Mouse (Mus musculus) gastrocnemius, adult 18-20 months (tissue): Measurements from ENCODE around the gene Phf7. TPM values are rescaled to one million over a fixed set of nuclear protein-coding genes. Genes with fewer than 3 reads are reported as not detected.

ENCODE experiments used
- DNase-seq: peaks from one replicate; pipeline ENCODE4 v3.0.0; 2021; ENCODE audit warnings: low spot score
- total RNA-seq, 2 experiments: library from RNA; stranded (reverse); gene quantifications; 2 replicates each; pipeline ENCODE4 v1.2.3; 2021

The Phf7 gene
- total RNA-seq, 2 experiments from 2014 or later = 9.2 to 10.8 TPM

DNA sequence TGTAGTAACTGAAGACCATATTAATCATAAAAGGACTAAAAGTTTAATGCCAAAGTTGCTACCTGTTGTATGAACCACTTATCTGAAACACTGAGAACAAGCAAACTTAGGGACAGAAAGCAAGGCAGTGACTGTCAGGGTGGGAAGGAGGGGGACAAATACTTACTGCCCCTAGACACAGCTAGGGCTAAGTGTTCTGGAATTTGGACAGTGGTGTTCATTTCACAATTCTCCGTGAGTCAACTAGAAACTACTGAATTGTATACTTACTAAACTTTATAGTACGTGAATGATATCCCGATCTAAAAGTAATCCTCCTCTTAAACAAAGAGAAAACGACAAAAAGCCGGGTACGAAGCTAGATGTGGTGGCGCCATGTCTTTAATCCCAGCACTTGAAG, 51.5 kb downstream of the Phf7 start:
- DNase-seq = no peak

- DNase-seq = peak; percentile 76
These were observed 53.3 kb downstream of the Phf7 start for GRCm38 (mm10) chr14:31197547-31198516.

DNA sequence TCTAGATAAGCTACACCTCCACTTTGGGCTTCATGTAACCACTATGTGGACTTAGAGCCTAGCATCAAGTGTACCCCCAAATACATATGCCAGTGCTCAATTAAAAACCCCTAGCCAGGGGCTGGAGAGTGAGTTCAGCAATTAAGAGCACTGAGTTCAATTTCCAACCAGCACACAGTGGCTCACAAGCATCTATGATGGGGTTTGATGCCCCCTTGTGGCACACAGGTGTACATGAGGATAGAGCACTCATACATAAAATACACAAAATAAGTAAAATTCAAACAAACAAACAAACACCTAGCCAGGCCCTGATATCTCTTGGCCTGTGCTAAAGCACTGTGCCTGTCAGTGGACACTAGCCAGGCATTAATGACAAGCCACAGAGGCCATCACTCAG, 55.1 kb downstream of the Phf7 start:
- DNase-seq = no peak

GRCm38 (mm10) chr14:31195521-31195920, 55.6 kb downstream of the Phf7 start:
- no peak for DNase-seq

GRCm38 (mm10) chr14:31194891-31195513, 56.1 kb downstream of the Phf7 start:
- DNase-seq = peak; percentile 88

DNA sequence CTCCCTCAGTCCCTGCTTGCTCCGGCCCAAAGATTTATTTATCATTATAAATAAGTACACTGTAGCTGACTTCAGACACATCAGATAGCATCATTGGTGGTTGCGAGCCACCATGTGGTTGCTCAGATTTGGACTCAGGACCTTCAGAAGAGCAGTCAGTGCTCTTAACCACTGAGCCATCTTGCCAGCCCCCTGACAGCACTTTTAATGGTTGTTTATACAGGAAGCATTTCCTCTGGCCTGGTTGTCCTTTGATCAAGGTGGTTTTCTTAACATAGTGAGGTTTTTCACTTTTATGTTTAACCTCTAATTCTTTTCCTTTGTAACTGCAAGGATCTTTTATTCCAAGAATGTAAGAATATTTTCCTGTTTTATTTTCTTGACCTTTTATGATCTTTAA, 56.7 kb downstream of the Phf7 start:
- DNase-seq = no peak

GRCm38 (mm10) chr14:31193791-31194190, 57.3 kb downstream of the Phf7 start:
- DNase-seq = no peak

GRCm38 (mm10) chr14:31191936-31192335, 59.2 kb downstream of the Phf7 start:
- DNase-seq = no peak

DNA sequence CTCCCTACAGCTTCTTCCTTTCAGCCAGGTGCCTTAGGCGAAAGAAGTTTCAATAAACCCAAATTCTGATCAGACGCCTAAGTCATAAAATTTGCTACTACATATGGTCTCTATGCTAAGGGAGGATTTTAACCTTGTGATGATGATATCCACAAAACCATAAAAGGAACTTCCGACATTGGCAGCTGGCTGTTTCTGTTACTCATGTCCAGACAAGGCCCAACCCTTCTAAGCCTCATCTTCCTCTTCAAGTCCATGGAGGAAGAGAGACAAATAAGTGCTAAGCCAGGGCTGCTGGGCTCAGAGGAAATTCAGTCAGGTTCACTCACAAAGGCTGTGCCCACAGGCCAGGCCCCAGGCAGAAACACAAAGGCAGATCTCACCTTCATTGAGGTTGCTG, 61.8 kb downstream of the Phf7 start:
- DNase-seq = no peak

DNA sequence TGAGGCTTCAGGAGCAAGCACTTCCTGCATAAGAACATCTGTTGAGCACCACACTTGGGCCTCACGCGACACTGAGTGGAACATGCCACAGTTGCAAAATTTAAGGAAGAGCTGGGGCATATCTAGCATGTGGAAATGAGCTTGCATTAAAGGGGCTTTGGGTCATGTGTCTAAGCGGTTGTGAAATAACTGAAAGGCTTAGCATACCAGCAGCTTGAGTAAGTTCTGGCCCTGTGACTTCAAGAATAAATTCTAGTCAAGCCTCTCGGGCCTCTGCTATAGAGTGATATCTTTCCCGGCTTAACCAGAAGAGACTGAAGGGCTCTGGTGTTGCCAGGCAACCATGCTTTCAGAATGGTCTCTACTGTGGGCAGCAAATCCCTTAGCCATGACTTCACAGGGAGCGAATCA, 62.3 kb downstream of the Phf7 start:
- no peak for DNase-seq

Other genes with a start within 250 kb of the Phf7 start
- 10 to 100 TPM in 1 of 2 experiments, 1 to 10 TPM in 1; 9.7 to 12.0 TPM for gene Glt8d1, start 249.9 kb downstream of the Phf7 start, total RNA-seq
- gene Spcs1, start 249.6 kb downstream of the Phf7 start, total RNA-seq = 100 to 1,000 TPM; 129 to 132 TPM
- 10 to 100 TPM; 40.1 to 41.1 TPM for gene Pbrm1, start 232.2 kb downstream of the Phf7 start, total RNA-seq
- gene Gnl3, start 232.2 kb downstream of the Phf7 start, total RNA-seq = 10 to 100 TPM; 31.8 to 31.9 TPM
- gene Smim4, start 122.4 kb downstream of the Phf7 start, total RNA-seq = 10 to 100 TPM; 24.6 to 33.8 TPM
- gene Nt5dc2, start 120.3 kb downstream of the Phf7 start, total RNA-seq = 1 to 10 TPM in 1 of 2 experiments, under 1 TPM in 1; 0.57 to 1.3 TPM
- gene Stab1, start 82.7 kb downstream of the Phf7 start, total RNA-seq = 10 to 100 TPM in 1 of 2 experiments, 1 to 10 TPM in 1; 9.7 to 16.7 TPM
- 100 to 1,000 TPM; 566 to 705 TPM for gene Tnnc1, start 43.0 kb downstream of the Phf7 start, total RNA-seq
- 10 to 100 TPM; 52.3 to 59.6 TPM for gene Nisch, start 34.4 kb downstream of the Phf7 start, total RNA-seq
- 1 to 10 TPM; 5.8 to 7.0 TPM for gene Sema3g, start 33.5 kb downstream of the Phf7 start, total RNA-seq
- gene Bap1, start 133 bp upstream of the Phf7 start, total RNA-seq = 10 to 100 TPM; 40.7 to 46.8 TPM
- gene Dnah1, start 72.6 kb upstream of the Phf7 start, total RNA-seq = under 1 TPM; 0.14 to 0.16 TPM
- 10 to 100 TPM; 27.2 to 30.2 TPM for gene Capn7, start 85.3 kb upstream of the Phf7 start, total RNA-seq
- 10 to 100 TPM; 53.6 to 65.7 TPM for gene Sh3bp5, start 184.8 kb upstream of the Phf7 start, total RNA-seq
- 10 to 100 TPM; 10.3 to 13.1 TPM for gene Eaf1, start 243.1 kb upstream of the Phf7 start, total RNA-seq
- 1 to 10 TPM; 7.3 to 8.2 TPM for gene Mettl6, start 243.7 kb upstream of the Phf7 start, total RNA-seq